Mouse (Mus musculus): Measurements from ENCODE around the gene Cox19.

GRCm38 (mm10) chr5:139287787-139288186 is 63.4 kb downstream of the Cox19 start:
- TF ChIP-seq CTCF (IDR thresholded peaks at IDR 0.05 in 2 of 3, conservative IDR thresholded peaks at IDR 0.05 in 1 of 3; ENCODE audit: control insufficient read depth in 1 of 3, insufficient read depth in 1 of 3, low read depth in 2 of 3, low read length in 3 of 3, poor library complexity in 1 of 3, severe bottlenecking in 1 of 3) = no peak
- TF ChIP-seq MYC (IDR thresholded peaks at IDR 0.05; ENCODE audit: low read depth, low read length) = no peak
- no peak for TF ChIP-seq SMC3 (IDR thresholded peaks at IDR 0.05; ENCODE audit: low read depth, low read length)
- TF ChIP-seq USF1 (IDR thresholded peaks at IDR 0.05; ENCODE audit: low read depth, low read length) = no peak
- TF ChIP-seq MXI1 (IDR thresholded peaks at IDR 0.05; ENCODE audit: low read depth, low read length) = peak; percentile 28; the same call in 1 of the 2 replicates
- TF ChIP-seq POLR2AphosphoS2 (IDR thresholded peaks at IDR 0.05; ENCODE audit: low read length) = no peak
- TF ChIP-seq JUND (IDR thresholded peaks at IDR 0.05; ENCODE audit: low read depth, low read length) = no peak
- TF ChIP-seq POLR2A (IDR thresholded peaks at IDR 0.05; ENCODE audit: control insufficient read depth in 1 of 2, insufficient read depth in 1 of 2, low read depth in 1 of 2, low read length in 2 of 2, poor library complexity in 1 of 2) = peak; percentile 22 to 69; a peak in 2 of 4 replicates
- TF ChIP-seq NRF1 (IDR thresholded peaks at IDR 0.05; ENCODE audit: insufficient read depth, low read depth, low read length, poor library complexity, severe bottlenecking) = no peak
- TF ChIP-seq RCOR1 (IDR thresholded peaks at IDR 0.05; ENCODE audit: low read depth, low read length) = no peak
- TF ChIP-seq E2F4 (IDR thresholded peaks at IDR 0.05; ENCODE audit: borderline replicate concordance, low read depth, low read length) = no peak
- peak; percentile 35 for TF ChIP-seq TAL1 (IDR thresholded peaks at IDR 0.05; ENCODE audit: low read length)
- TF ChIP-seq POLR2AphosphoS5 (IDR thresholded peaks at IDR 0.05; ENCODE audit: borderline replicate concordance, low read depth, low read length) = no peak
